Comparison of ENCODE assay signal across 9 mouse cellular contexts in genomic region chr10:80144864-80145838, GRCm38 (mm10). TPM values are rescaled to one million over a fixed set of nuclear protein-coding genes. Genes with fewer than 3 reads are reported as not detected.
DNase-seq lines count a peak whose midpoint lies in the region; ATAC-seq and TF ChIP-seq lines count a peak whose summit lies in the region.
"Had no signal": no experiment of that assay in that cellular context is flagged by ENCODE, and none has a peak within 500 bp of the region (broad histone marks: within the 10 kb centered on the region; RNA-seq: fewer than 3 reads in every experiment).

No protein-coding gene starts in this region.

- no peaks in the 10 kb centered on the region for H3K27me3 ChIP-seq in heart, embryonic 10.5 days (ENCODE audit: insufficient read depth, poor library complexity, severe bottlenecking)
- H3K27me3 ChIP-seq in liver, embryonic 13.5 days, result no peaks in the 10 kb centered on the region
- H3K27me3 ChIP-seq in neural tube, embryonic 15.5 days (replicated peaks), result no peaks in the 10 kb centered on the region

- H3K4me1 ChIP-seq in cortical plate, adult 2 months (ENCODE audit: control insufficient read depth, insufficient read depth, low read length), result peaks cover 3% of the 10 kb centered on the region; the same call in 1 of the 2 replicates
- peaks cover 60% of the 10 kb centered on the region for H3K4me1 ChIP-seq in heart, embryonic 10.5 days
- peaks cover 82% of the 10 kb centered on the region for H3K4me1 ChIP-seq in liver, embryonic 13.5 days (replicated peaks)
- H3K4me1 ChIP-seq in neural tube, embryonic 15.5 days, result peaks cover 69% of the 10 kb centered on the region

- ATAC-seq in liver, embryonic 13.5 days (ENCODE audit: low read depth), result no peak
- ATAC-seq in neural tube, embryonic 15.5 days (ENCODE audit: low FRiP score), result no peak

- H3K36me3 ChIP-seq in heart, embryonic 10.5 days, result peaks cover 45% of the 10 kb centered on the region
- peaks cover 42% of the 10 kb centered on the region for H3K36me3 ChIP-seq in liver, embryonic 13.5 days
- peaks cover 25% of the 10 kb centered on the region for H3K36me3 ChIP-seq in neural tube, embryonic 15.5 days

- no peaks in the 10 kb centered on the region for H3K9me3 ChIP-seq in heart, embryonic 10.5 days
- no peaks in the 10 kb centered on the region for H3K9me3 ChIP-seq in liver, embryonic 13.5 days (replicated peaks)
- no peaks in the 10 kb centered on the region for H3K9me3 ChIP-seq in neural tube, embryonic 15.5 days (replicated peaks)

- WGBS in heart, embryonic 10.5 days, result 73% methylated on average over 20 of the region's 20 CpGs
- 71% methylated on average over 20 of the region's 20 CpGs for WGBS in liver, embryonic 13.5 days (ENCODE audit: insufficient replicate concordance)
- WGBS in neural tube, embryonic 15.5 days, result 69% methylated on average over 20 of the region's 20 CpGs

- peak overlapping the region; percentile 90 for H3K9ac ChIP-seq in liver, embryonic 13.5 days
- peak overlapping the region; percentile 11; the same call in 1 of the 2 replicates for H3K9ac ChIP-seq in neural tube, embryonic 15.5 days (replicated peaks)

- TF ChIP-seq CTCF in cortical plate, adult 2 months (IDR thresholded peaks at IDR 0.05; ENCODE audit: extremely low read depth, insufficient read depth, low read length), result peak; percentile 63

- H3K4me3 ChIP-seq in cortical plate, adult 2 months (ENCODE audit: insufficient read depth, low read length), result no peak overlapping the region
- peak overlapping the region; percentile 98; the same call in 1 of the 2 replicates for H3K4me3 ChIP-seq in heart, embryonic 10.5 days
- H3K4me3 ChIP-seq in liver, embryonic 13.5 days (replicated peaks), result no peak overlapping the region
- no peak overlapping the region for H3K4me3 ChIP-seq in neural tube, embryonic 15.5 days (replicated peaks)

- DNase-seq in right cerebral cortex, adult 2 months (ENCODE audit: low spot score in 2 of 2), result peak; percentile 78 to 80
- DNase-seq in right cerebral cortex, postnatal 25 days, result no peak
- DNase-seq in heart, embryonic 10.5 days (ENCODE audit: low spot score), result no peak
- DNase-seq in kidney, adult 9 months, result peak; percentile 79
- DNase-seq in liver, embryonic 13.5 days, result peak; percentile 61
- peak; percentile 88 for DNase-seq in thymus, postnatal 4 days

- H3K27ac ChIP-seq in cortical plate, adult 2 months (ENCODE audit: insufficient read depth, low read length), result no peak overlapping the region
- H3K27ac ChIP-seq in heart, embryonic 10.5 days, result peak overlapping the region; percentile 99
- H3K27ac ChIP-seq in liver, embryonic 13.5 days, result peak overlapping the region; percentile 98
- H3K27ac ChIP-seq in neural tube, embryonic 15.5 days (replicated peaks), result no peak overlapping the region
- H3K27ac ChIP-seq: macrophage had no signal

- no peak for TF ChIP-seq POLR2A in cortical plate, adult 2 months (IDR thresholded peaks at IDR 0.05; ENCODE audit: extremely low read depth, insufficient read depth, low read length)

- H3K4me2 ChIP-seq in liver, embryonic 13.5 days, result peak overlapping the region; percentile 99
- H3K4me2 ChIP-seq in neural tube, embryonic 15.5 days, result 0 out of 2 replicates have a peak overlapping the region, but pooled peaks have one; percentile 4

RNA-seq across cellular contexts. Expression of gene Midn, which starts 2.9 kb away (rescaled TPM):
- 26.6 and 33.8 TPM in 2 replicates for polyA plus RNA-seq in cortical plate, adult 2 months (2012; rRNA removed)
- polyA plus RNA-seq in heart, embryonic 10.5 days (2016; fragmentation: Nextera tagmentation; extraction: Ambion mirVana), result 16.1 and 24.4 TPM in 2 replicates
- 3.0 and 3.3 TPM in 2 replicates for polyA plus RNA-seq in liver, embryonic 13.5 days (2015; fragmentation: Nextera tagmentation; extraction: Ambion mirVana)
- polyA plus RNA-seq in neural tube, embryonic 15.5 days (2015; fragmentation: Nextera tagmentation; extraction: Ambion mirVana), result 19.4 and 20.5 TPM in 2 replicates

RNA-seq across cellular contexts. Expression of gene Cbarp, which starts 4.5 kb away (rescaled TPM):
- 274 and 285 TPM in 2 replicates for polyA plus RNA-seq in cortical plate, adult 2 months (2012; rRNA removed)
- 2.0 and 4.0 TPM in 2 replicates for polyA plus RNA-seq in heart, embryonic 10.5 days (2016; fragmentation: Nextera tagmentation; extraction: Ambion mirVana)
- polyA plus RNA-seq in liver, embryonic 13.5 days (2015; fragmentation: Nextera tagmentation; extraction: Ambion mirVana), result 0.54 and 0.69 TPM in 2 replicates
- 91.9 and 93.0 TPM in 2 replicates for polyA plus RNA-seq in neural tube, embryonic 15.5 days (2015; fragmentation: Nextera tagmentation; extraction: Ambion mirVana)

RNA-seq across cellular contexts. Expression of gene Atp5d, which starts 6.7 kb away (rescaled TPM):
- polyA plus RNA-seq in cortical plate, adult 2 months (2012; rRNA removed), result 620 and 641 TPM in 2 replicates
- 689 and 872 TPM in 2 replicates for polyA plus RNA-seq in heart, embryonic 10.5 days (2016; fragmentation: Nextera tagmentation; extraction: Ambion mirVana)
- polyA plus RNA-seq in liver, embryonic 13.5 days (2015; fragmentation: Nextera tagmentation; extraction: Ambion mirVana), result 358 and 362 TPM in 2 replicates
- 553 and 558 TPM in 2 replicates for polyA plus RNA-seq in neural tube, embryonic 15.5 days (2015; fragmentation: Nextera tagmentation; extraction: Ambion mirVana)

RNA-seq across cellular contexts. Expression of gene Cirbp, which starts 20.6 kb away (rescaled TPM):
- 150 and 180 TPM in 2 replicates for polyA plus RNA-seq in cortical plate, adult 2 months (2012; rRNA removed)
- polyA plus RNA-seq in heart, embryonic 10.5 days (2016; fragmentation: Nextera tagmentation; extraction: Ambion mirVana), result 85.7 and 98.0 TPM in 2 replicates
- polyA plus RNA-seq in liver, embryonic 13.5 days (2015; fragmentation: Nextera tagmentation; extraction: Ambion mirVana), result 19.5 and 21.9 TPM in 2 replicates
- polyA plus RNA-seq in neural tube, embryonic 15.5 days (2015; fragmentation: Nextera tagmentation; extraction: Ambion mirVana), result 284 and 345 TPM in 2 replicates

RNA-seq across cellular contexts. Expression of gene 1600002K03Rik, which starts 27.6 kb away (rescaled TPM):
- polyA plus RNA-seq in cortical plate, adult 2 months (2012; rRNA removed), result 13.1 and 13.9 TPM in 2 replicates
- 11.7 and 13.9 TPM in 2 replicates for polyA plus RNA-seq in heart, embryonic 10.5 days (2016; fragmentation: Nextera tagmentation; extraction: Ambion mirVana)
- polyA plus RNA-seq in liver, embryonic 13.5 days (2015; fragmentation: Nextera tagmentation; extraction: Ambion mirVana), result 14.8 and 15.1 TPM in 2 replicates
- polyA plus RNA-seq in neural tube, embryonic 15.5 days (2015; fragmentation: Nextera tagmentation; extraction: Ambion mirVana), result 13.5 and 14.3 TPM in 2 replicates

Comparison
In these comparisons a context has a peak if more than half of its experiments do, and no peak if none do; other contexts are left out.
1. DNase-seq: peak in right cerebral cortex, adult 2 months (2 of 2), kidney, adult 9 months (single experiment), liver, embryonic 13.5 days (single experiment) and thymus, postnatal 4 days (single experiment); none in right cerebral cortex, postnatal 25 days (single experiment) and heart, embryonic 10.5 days (single experiment).
2. H3K27ac ChIP-seq: peak in heart, embryonic 10.5 days (single experiment) and liver, embryonic 13.5 days (single experiment); none in cortical plate, adult 2 months (single experiment) and neural tube, embryonic 15.5 days (single experiment).
3. RNA of gene Cbarp, which starts 4.5 kb away (polyA plus RNA-seq): 274 to 285 TPM in cortical plate, adult 2 months and 91.9 to 93.0 TPM in neural tube, embryonic 15.5 days; 2.0 to 4.0 TPM in heart, embryonic 10.5 days and 0.54 to 0.69 TPM in liver, embryonic 13.5 days; every median in the first group is over 10 times any median in the second.